Mouse (Mus musculus): ENCODE results near the gene Rfx4.

The Rfx4 gene

GRCm38 (mm10) chr10:84867577-84867976, 111.7 kb downstream of the Rfx4 start:
- no peak for DNase-seq (ENCODE audit: low spot score)

GRCm38 (mm10) chr10:84871285-84871684, 115.4 kb downstream of the Rfx4 start:
- DNase-seq (ENCODE audit: low spot score), result no peak

GRCm38 (mm10) chr10:84871921-84872320, 116.1 kb downstream of the Rfx4 start:
- DNase-seq (ENCODE audit: low spot score), result no peak

- DNase-seq (ENCODE audit: low spot score), result no peak
Observed at GRCm38 (mm10) chr10:84879823-84880571, 124.1 kb downstream of the Rfx4 start.

GRCm38 (mm10) chr10:84882528-84882927, 126.7 kb downstream of the Rfx4 start:
- no peak for DNase-seq (ENCODE audit: low spot score)

- DNase-seq (ENCODE audit: low spot score), result no peak
Observed at GRCm38 (mm10) chr10:84885341-84885884, 129.6 kb downstream of the Rfx4 start.

- no peak for DNase-seq (ENCODE audit: low spot score)
Observed at GRCm38 (mm10) chr10:84886221-84886627, 130.4 kb downstream of the Rfx4 start.

- DNase-seq (ENCODE audit: low spot score), result no peak
Observed at GRCm38 (mm10) chr10:84886785-84887184, 130.9 kb downstream of the Rfx4 start.

GRCm38 (mm10) chr10:84889096-84889846, 133.4 kb downstream of the Rfx4 start:
- DNase-seq (ENCODE audit: low spot score), result no peak

- DNase-seq (ENCODE audit: low spot score), result no peak
Observed at GRCm38 (mm10) chr10:84895810-84896358, 140.0 kb downstream of the Rfx4 start.

- DNase-seq (ENCODE audit: low spot score), result no peak
Observed at GRCm38 (mm10) chr10:84896941-84897930, 141.4 kb downstream of the Rfx4 start.

GRCm38 (mm10) chr10:84898144-84898979, 142.5 kb downstream of the Rfx4 start:
- no peak for DNase-seq (ENCODE audit: low spot score)

- no peak for DNase-seq (ENCODE audit: low spot score)
Observed at GRCm38 (mm10) chr10:84901676-84902075, 145.8 kb downstream of the Rfx4 start.

GRCm38 (mm10) chr10:84902213-84902612, 146.4 kb downstream of the Rfx4 start:
- no peak for DNase-seq (ENCODE audit: low spot score)

- DNase-seq (ENCODE audit: low spot score), result no peak
Observed at GRCm38 (mm10) chr10:84903307-84903706, 147.4 kb downstream of the Rfx4 start.

- DNase-seq (ENCODE audit: low spot score), result no peak
Observed at GRCm38 (mm10) chr10:84903742-84904141, 147.9 kb downstream of the Rfx4 start.

GRCm38 (mm10) chr10:84906895-84907294, 151.0 kb downstream of the Rfx4 start:
- no peak for DNase-seq (ENCODE audit: low spot score)

GRCm38 (mm10) chr10:84908006-84908405, 152.1 kb downstream of the Rfx4 start:
- no peak for DNase-seq (ENCODE audit: low spot score)

- no peak for DNase-seq (ENCODE audit: low spot score)
Observed at GRCm38 (mm10) chr10:84908471-84908870, 152.6 kb downstream of the Rfx4 start.

- DNase-seq (ENCODE audit: low spot score), result no peak
Observed at GRCm38 (mm10) chr10:84909021-84909801, 153.3 kb downstream of the Rfx4 start.
